Mouse (Mus musculus) stomach, embryonic 16.5 days (tissue): ENCODE results near the gene Adamts4. TPM values are rescaled to one million over a fixed set of nuclear protein-coding genes. Genes with fewer than 3 reads are reported as not detected.

Experiments used
- ATAC-seq: fragments of 200-750 bp; cut with Nextera tagmentation; 2 replicates; pipeline ENCODE4 v1.8.0; 2017; ENCODE audit warnings: moderate number of reproducible peaks, moderate TSS enrichment; ENCODE audit not compliant: insufficient read depth, low FRiP score
- H3K27ac ChIP-seq: fragments of 300-500 bp; sonication (generic); 2 replicates; pipeline ENCODE4 v1.5.1; 2014; ENCODE audit warnings: low read length
- H3K27me3 ChIP-seq: fragments of 300-500 bp; sonication (generic); 2 replicates; pipeline ENCODE4 v1.6.1; 2014; ENCODE audit warnings: low read length, control low read depth, mixed read lengths; ENCODE audit not compliant: control insufficient read depth, insufficient read depth
- H3K36me3 ChIP-seq: fragments of 300-500 bp; sonication (generic); 2 replicates; pipeline ENCODE4 v1.6.1; 2014; ENCODE audit warnings: low read length; ENCODE audit not compliant: control insufficient read depth, insufficient read depth
- H3K4me1 ChIP-seq: fragments of 300-500 bp; sonication (generic); 2 replicates; pipeline ENCODE4 v1.6.1; 2014; ENCODE audit warnings: low read length, control low read depth, mixed read lengths; ENCODE audit not compliant: control insufficient read depth, insufficient read depth
- H3K4me2 ChIP-seq: fragments of 300-500 bp; sonication (generic); 2 replicates; pipeline ENCODE4 v1.6.1; 2014; ENCODE audit warnings: low read depth, low read length, mixed read lengths
- H3K4me3 ChIP-seq: fragments of 300-500 bp; sonication (generic); replicated peaks from 2 replicates; pipeline ENCODE4 v1.5.1; 2014; ENCODE audit warnings: mild to moderate bottlenecking, low read length
- H3K9ac ChIP-seq: fragments of 300-500 bp; sonication (generic); 2 replicates; pipeline ENCODE4 v1.6.1; 2014; ENCODE audit warnings: low read length
- H3K9me3 ChIP-seq: fragments of 300-500 bp; sonication (generic); replicated peaks from 2 replicates; pipeline ENCODE4 v1.6.1; 2016; ENCODE audit warnings: low read length, control low read depth; ENCODE audit not compliant: control insufficient read depth
- WGBS: fragments of 180-500 bp; shearing (Covaris S2); extraction: QIAGEN DNeasy Blood & Tissue Kit; methylation state at CpG from one replicate; pipeline ENCODE4 v1.1.7; 2014; 5-methylcytosine and 5-hydroxymethylcytosine counted together
- polyA plus RNA-seq: library from polyadenylated mRNA; unstranded; fragments of >200 nt; fragmentation: Nextera tagmentation; extraction: Ambion mirVana; gene quantifications from 2 replicates; pipeline ENCODE4 v1.2.1, GENCODE M21; 2015

The Adamts4 gene
- polyA plus RNA-seq, 1 experiment from 2014 or later = 11.0 TPM

- Histone ChIP-seq H3K27me3 (no peaks in the 10 kb centered on the region), H3K36me3 (0 out of 2 replicates have a peak, but pooled peaks cover 9% of the 10 kb centered on the region), H3K27ac (peak overlapping the region; percentile 97), H3K4me3 (no peak overlapping the region), H3K4me2 (0 out of 2 replicates have a peak overlapping the region, but pooled peaks have one; percentile 59), H3K9ac (no peak overlapping the region), H3K4me1 (peaks cover 46% of the 10 kb centered on the region), H3K9me3 (no peaks in the 10 kb centered on the region)
- 54% methylated on average over 3 of the region's 3 CpGs for WGBS
- no peak for ATAC-seq
These were observed 1.6 kb upstream of the Adamts4 start for GRCm38 (mm10) chr1:171248386-171249226.

- ATAC-seq = no peak
- Histone ChIP-seq H3K9ac (peak within 1 kb of the TSS; percentile 66), H3K36me3 (0 out of 2 replicates have a peak, but pooled peaks cover 2% of the 10 kb centered on the region), H3K4me1 (peaks cover 41% of the 10 kb centered on the region), H3K9me3 (0 out of 2 replicates have a peak, but pooled peaks cover 2% of the 10 kb centered on the region), H3K4me3 (peak within 1 kb of the TSS; percentile 48), H3K27me3 (no peaks in the 10 kb centered on the region), H3K27ac (peak within 1 kb of the TSS; percentile 92), H3K4me2 (peak within 1 kb of the TSS; percentile 56)
- WGBS = 25% methylated on average over 26 of the region's 26 CpGs
These were observed 716 bp downstream of the Adamts4 start, which contains the start of gene Ndufs2 for GRCm38 (mm10) chr1:171250680-171251593. Gene Ndufs2 (minus strand): TSS chr1:171251388.

GRCm38 (mm10) chr1:171251594-171252324, 1.5 kb downstream of the Adamts4 start:
- H3K9ac ChIP-seq = peak overlapping the region; percentile 66
- peak; percentile 60 for ATAC-seq
- H3K9me3 ChIP-seq = 0 out of 2 replicates have a peak, but pooled peaks cover 2% of the 10 kb centered on the region
- H3K36me3 ChIP-seq = 0 out of 2 replicates have a peak, but pooled peaks cover 2% of the 10 kb centered on the region
- peak overlapping the region; percentile 92 for H3K27ac ChIP-seq
- peak overlapping the region; percentile 48 for H3K4me3 ChIP-seq
- 10% methylated on average over 13 of the region's 13 CpGs for WGBS
- peaks cover 36% of the 10 kb centered on the region for H3K4me1 ChIP-seq
- no peaks in the 10 kb centered on the region for H3K27me3 ChIP-seq
- H3K4me2 ChIP-seq = peak overlapping the region; percentile 56

GRCm38 (mm10) chr1:171252415-171252814, 2.2 kb downstream of the Adamts4 start:
- no peaks in the 10 kb centered on the region for H3K27me3 ChIP-seq
- H3K4me2 ChIP-seq = peak overlapping the region; percentile 56
- WGBS = 53% methylated on average over 17 of the region's 17 CpGs
- H3K36me3 ChIP-seq = 0 out of 2 replicates have a peak, but pooled peaks cover 2% of the 10 kb centered on the region
- H3K9ac ChIP-seq = peak overlapping the region; percentile 66
- H3K4me1 ChIP-seq = peaks cover 36% of the 10 kb centered on the region
- peak overlapping the region; percentile 92 for H3K27ac ChIP-seq
- peak overlapping the region; percentile 48 for H3K4me3 ChIP-seq
- 0 out of 2 replicates have a peak, but pooled peaks cover 2% of the 10 kb centered on the region for H3K9me3 ChIP-seq
- ATAC-seq = no peak

- Histone ChIP-seq H3K27ac (no peak overlapping the region), H3K4me2 (no peak overlapping the region), H3K9ac (no peak overlapping the region), H3K9me3 (0 out of 2 replicates have a peak, but pooled peaks cover 2% of the 10 kb centered on the region), H3K4me3 (no peak overlapping the region), H3K27me3 (no peaks in the 10 kb centered on the region), H3K4me1 (peaks cover 21% of the 10 kb centered on the region), H3K36me3 (0 out of 2 replicates have a peak, but pooled peaks cover 2% of the 10 kb centered on the region)
- 86% methylated on average over 24 of the region's 24 CpGs for WGBS
- no peak for ATAC-seq
These were observed 6.0 kb downstream of the Adamts4 start for GRCm38 (mm10) chr1:171256095-171256818.

GRCm38 (mm10) chr1:171256937-171257548, 6.8 kb downstream of the Adamts4 start:
- Histone ChIP-seq H3K4me3 (no peak overlapping the region), H3K4me1 (peaks cover 22% of the 10 kb centered on the region), H3K9ac (no peak overlapping the region), H3K27me3 (no peaks in the 10 kb centered on the region), H3K9me3 (0 out of 2 replicates have a peak, but pooled peaks cover 2% of the 10 kb centered on the region), H3K36me3 (0 out of 2 replicates have a peak, but pooled peaks cover 2% of the 10 kb centered on the region), H3K27ac (no peak overlapping the region), H3K4me2 (no peak overlapping the region)
- 58% methylated on average over 15 of the region's 15 CpGs for WGBS
- ATAC-seq = no peak

GRCm38 (mm10) chr1:171257781-171258180, 7.6 kb downstream of the Adamts4 start:
- no peak overlapping the region for H3K27ac ChIP-seq
- no peak overlapping the region for H3K4me2 ChIP-seq
- 0 out of 2 replicates have a peak, but pooled peaks cover 2% of the 10 kb centered on the region for H3K36me3 ChIP-seq
- 87% methylated on average over 9 of the region's 9 CpGs for WGBS
- 0 out of 2 replicates have a peak, but pooled peaks cover 2% of the 10 kb centered on the region for H3K9me3 ChIP-seq
- no peak for ATAC-seq
- H3K4me3 ChIP-seq = no peak overlapping the region
- H3K27me3 ChIP-seq = no peaks in the 10 kb centered on the region
- H3K4me1 ChIP-seq = peaks cover 21% of the 10 kb centered on the region
- H3K9ac ChIP-seq = no peak overlapping the region
